Mouse (Mus musculus): ENCODE measurements around the gene Nrcam. TPM values are rescaled to one million over a fixed set of nuclear protein-coding genes. Genes with fewer than 3 reads are reported as not detected.

Gene Nrcam
- total and polyA plus RNA-seq, 3 experiments: 0.05 to 0.33 (median 0.13) TPM

DNA sequence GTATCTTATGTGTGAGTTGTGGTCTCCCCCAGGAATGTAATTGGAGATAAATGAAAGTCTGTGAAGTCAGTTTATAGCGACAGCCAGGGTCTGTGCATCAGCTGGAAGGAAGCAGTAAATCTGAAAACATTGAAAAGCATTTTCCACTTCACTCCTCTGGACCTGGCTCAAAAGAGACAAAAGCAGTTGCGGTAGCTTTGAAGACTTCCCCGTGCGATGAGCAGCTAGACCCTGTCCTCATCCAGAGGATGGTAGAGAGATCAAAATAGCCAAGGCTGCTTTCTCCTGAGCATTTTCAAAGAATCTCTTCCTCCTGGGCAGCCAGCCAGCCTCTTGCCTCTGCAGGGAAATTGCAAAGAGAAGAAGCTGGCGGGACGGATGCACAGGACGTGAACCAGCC is 102.3 kb downstream of the Nrcam start:
- no peak overlapping the region for H3K9ac ChIP-seq (ENCODE audit: insufficient read depth, low read depth)

DNA sequence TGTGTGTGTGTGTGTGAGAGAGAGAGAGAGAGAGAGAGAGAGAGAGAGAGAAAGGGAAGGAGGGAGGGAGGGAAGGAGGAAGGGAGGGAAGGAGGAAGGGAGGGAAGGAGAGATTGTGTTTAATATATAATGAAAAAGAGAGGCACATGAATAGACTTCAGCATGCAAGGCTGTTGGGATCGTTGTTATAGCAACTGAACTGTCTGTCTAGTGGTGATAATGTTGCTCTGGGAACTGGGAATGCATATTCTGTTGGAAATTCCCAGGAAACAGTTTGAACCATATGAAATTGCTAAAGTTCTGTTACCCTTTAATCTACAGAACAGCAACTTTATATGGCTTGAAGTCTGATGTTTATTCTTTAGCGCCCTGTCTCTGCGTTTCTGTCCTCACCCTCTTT is 104.0 kb downstream of the Nrcam start:
- in situ Hi-C loops (cut with MboI; ENCODE audit: low pct_ligation_motif_present, low pct_unique_long_range_greater_than_20kb, low sequenced_read_pairs) (no loop called here), dilution Hi-C loops (cut with MboI; ENCODE audit: extremely low pct_ligation_motif_present, extremely low pct_unique_long_range_greater_than_20kb, low sequenced_read_pairs) (no loop called here)
- no peak for DNase-seq (ENCODE audit: extremely low read depth)
- Histone ChIP-seq H3K27ac (ENCODE audit: insufficient read depth, low read depth) (no peak overlapping the region), H3K79me2 (replicated peaks; ENCODE audit: control insufficient read depth, extremely low read depth, insufficient read depth, poor library complexity, severe bottlenecking) (no peaks in the 10 kb centered on the region), H3K36me3 (replicated peaks in 1 of 2; ENCODE audit: control insufficient read depth in 1 of 2, insufficient read depth in 1 of 2, low read length in 1 of 2) (no peaks in the 10 kb centered on the region), H3K4me1 (ENCODE audit: control insufficient read depth in 1 of 2, insufficient read depth in 2 of 2) (no peaks in the 10 kb centered on the region), H3K9me3 (replicated peaks; ENCODE audit: low read length) (no peaks in the 10 kb centered on the region), H3K9ac (ENCODE audit: insufficient read depth, low read depth) (no peak overlapping the region), H3K27me3 (replicated peaks) (no peaks in the 10 kb centered on the region), H3K4me3 (replicated peaks in 1 of 3; ENCODE audit: low read depth in 2 of 3, low read length in 2 of 3, poor library complexity in 1 of 3) (no peak overlapping the region), H3K4me2 (ENCODE audit: insufficient read depth, low read depth, poor library complexity, severe bottlenecking) (no peak overlapping the region)
- no peak for TF ChIP-seq RCOR1 (conservative IDR thresholded peaks at IDR 0.05; ENCODE audit: low read depth, low read length)

More for the DNA sequence above, 102.3 kb downstream of the Nrcam start:
- Histone ChIP-seq H3K36me3 (replicated peaks in 1 of 2; ENCODE audit: control insufficient read depth in 1 of 2, insufficient read depth in 1 of 2, low read length in 1 of 2) (no peaks in the 10 kb centered on the region), H3K27ac (ENCODE audit: insufficient read depth, low read depth) (no peak overlapping the region), H3K27me3 (replicated peaks) (no peaks in the 10 kb centered on the region), H3K9me3 (replicated peaks; ENCODE audit: low read length) (no peaks in the 10 kb centered on the region), H3K79me2 (replicated peaks; ENCODE audit: control insufficient read depth, extremely low read depth, insufficient read depth, poor library complexity, severe bottlenecking) (no peaks in the 10 kb centered on the region), H3K4me1 (ENCODE audit: control insufficient read depth in 1 of 2, insufficient read depth in 2 of 2) (no peaks in the 10 kb centered on the region), H3K4me2 (ENCODE audit: insufficient read depth, low read depth, poor library complexity, severe bottlenecking) (no peak overlapping the region), H3K4me3 (replicated peaks in 1 of 3; ENCODE audit: low read depth in 2 of 3, low read length in 2 of 3, poor library complexity in 1 of 3) (no peak overlapping the region)
- dilution Hi-C loops (cut with MboI; ENCODE audit: extremely low pct_ligation_motif_present, extremely low pct_unique_long_range_greater_than_20kb, low sequenced_read_pairs) (no loop called here), in situ Hi-C loops (cut with MboI; ENCODE audit: low pct_ligation_motif_present, low pct_unique_long_range_greater_than_20kb, low sequenced_read_pairs) (no loop called here)
- no peak for TF ChIP-seq CHD1 (IDR thresholded peaks at IDR 0.05; ENCODE audit: low read depth, low read length)
- TF ChIP-seq ETS1 (conservative IDR thresholded peaks at IDR 0.05; ENCODE audit: low read depth, low read length): no peak
- TF ChIP-seq MAFK (IDR thresholded peaks at IDR 0.05; ENCODE audit: insufficient replicate concordance, low read length): no peak
- no peak for TF ChIP-seq RCOR1 (conservative IDR thresholded peaks at IDR 0.05; ENCODE audit: low read depth, low read length)
- no peak for TF ChIP-seq ELF1 (IDR thresholded peaks at IDR 0.05; ENCODE audit: low read depth, low read length)
- no peak for TF ChIP-seq JUN (IDR thresholded peaks at IDR 0.05; ENCODE audit: insufficient read depth, low read depth, low read length)
- TF ChIP-seq JUND (conservative IDR thresholded peaks at IDR 0.05; ENCODE audit: low read depth, low read length): no peak
- no peak for TF ChIP-seq IRF4 (IDR thresholded peaks at IDR 0.05; ENCODE audit: low read depth, low read length)
- no peak for TF ChIP-seq UBTF (IDR thresholded peaks at IDR 0.05; ENCODE audit: low read depth, low read length)
- TF ChIP-seq BHLHE40 (IDR thresholded peaks at IDR 0.05; ENCODE audit: low read depth, low read length): no peak
- no peak for TF ChIP-seq ZKSCAN1 (IDR thresholded peaks at IDR 0.05; ENCODE audit: borderline replicate concordance, low read depth, low read length)
- no peak for TF ChIP-seq ZC3H11A (IDR thresholded peaks at IDR 0.05; ENCODE audit: low read depth, low read length)
- no peak for TF ChIP-seq SIN3A (IDR thresholded peaks at IDR 0.05; ENCODE audit: low read length)
- no peak for TF ChIP-seq USF2 (conservative IDR thresholded peaks at IDR 0.05; ENCODE audit: low read depth, low read length)
- TF ChIP-seq RAD21 (IDR thresholded peaks at IDR 0.05; ENCODE audit: low read depth, low read length): no peak
- no peak for DNase-seq (ENCODE audit: extremely low read depth)
